Mouse (Mus musculus) gastrocnemius, postnatal 36 days (tissue): ENCODE data around the gene Sprn. TPM values are rescaled to one million over a fixed set of nuclear protein-coding genes. Genes with fewer than 3 reads are reported as not detected.

ENCODE experiments used
- DNase-seq, 2 experiments: peaks; one replicate each; pipeline ENCODE4 v3.0.0; 2022
- intact Hi-C: fragments of 180-260 bp; cut with DNase I; formaldehyde crosslinking; loops from one replicate; pipeline ENCODE4 v1.15.1; 2025
- total RNA-seq, 2 experiments: library from RNA; stranded (reverse); gene quantifications; 2 replicates each; pipeline ENCODE4 v1.2.3; 2021

Sprn gene
- total RNA-seq, 2 experiments from 2014 or later = 0.27 TPM; not detected in 1

GRCm38 (mm10) chr7:140104009-140104408 is 50.7 kb downstream of the Sprn start:
- no peak for DNase-seq
- intact Hi-C loops = no loop called here

GRCm38 (mm10) chr7:140101993-140102860 is 52.5 kb downstream of the Sprn start, which contains the start of gene Fuom:
Fuom (minus strand) TSS chr7:140102441.
- DNase-seq = peak; percentile 78 to 81
- intact Hi-C loops = no loop called here

- DNase-seq = no peak
- intact Hi-C loops = no loop called here
Measured at GRCm38 (mm10) chr7:140101498-140101897, 53.2 kb downstream of the Sprn start.

Other genes with a start within 250 kb of the Sprn start
- gene Utf1, start 211.1 kb downstream of the Sprn start, total RNA-seq = not detected
- gene 6430531B16Rik, start 176.1 kb downstream of the Sprn start, total RNA-seq = not detected
- under 1 TPM; 0.74 to 0.89 TPM for gene Adam8, start 162.3 kb downstream of the Sprn start, total RNA-seq
- gene Zfp511, start 118.5 kb downstream of the Sprn start, total RNA-seq = 1 to 10 TPM; 7.7 to 8.2 TPM
- gene Tubgcp2, start 118.2 kb downstream of the Sprn start, total RNA-seq = 10 to 100 TPM; 16.8 to 19.2 TPM
- not detected for gene Msx3, start 105.8 kb downstream of the Sprn start, total RNA-seq
- gene Caly, start 72.3 kb downstream of the Sprn start, total RNA-seq = under 1 TPM in 1 of 2 experiments, not detected in 1; 0.33 TPM
- not detected for gene Prap1, start 61.5 kb downstream of the Sprn start, total RNA-seq
- 10 to 100 TPM; 38.9 to 42.5 TPM for gene Fuom, start 52.4 kb downstream of the Sprn start, total RNA-seq
- 1 to 10 TPM; 3.1 to 3.7 TPM for gene Paox, start 39.1 kb downstream of the Sprn start, total RNA-seq
- gene Echs1, start 38.4 kb downstream of the Sprn start, total RNA-seq = 100 to 1,000 TPM; 105 to 146 TPM
- 10 to 100 TPM; 24.4 to 25.2 TPM for gene Mtg1, start 17.3 kb downstream of the Sprn start, total RNA-seq
- not detected for gene Olfr522, start 9.9 kb upstream of the Sprn start, total RNA-seq
- not detected for gene Olfr523, start 18.3 kb upstream of the Sprn start, total RNA-seq
- not detected for gene Olfr524, start 51.1 kb upstream of the Sprn start, total RNA-seq
- not detected for gene Cd163l1, start 63.4 kb upstream of the Sprn start, total RNA-seq
- gene 5830411N06Rik, start 92.4 kb upstream of the Sprn start, total RNA-seq = not detected
- not detected for gene Olfr525, start 166.0 kb upstream of the Sprn start, total RNA-seq
- gene Olfr527, start 179.1 kb upstream of the Sprn start, total RNA-seq = not detected
- not detected for gene Olfr60, start 206.8 kb upstream of the Sprn start, total RNA-seq
- gene Olfr530, start 221.5 kb upstream of the Sprn start, total RNA-seq = not detected
- not detected for gene Olfr531, start 248.0 kb upstream of the Sprn start, total RNA-seq